Comparison of ENCODE assay signal across 17 mouse cellular contexts in genomic region chr5:57474978-57475377, GRCm38 (mm10).
DNase-seq lines count a peak whose midpoint lies in the region; ATAC-seq lines count a peak whose summit lies in the region.
"Had no signal": no experiment of that assay in that cellular context is flagged by ENCODE, and none has a peak within 500 bp of the region (broad histone marks: within the 10 kb centered on the region; RNA-seq: fewer than 3 reads in every experiment).

No protein-coding gene starts in this region.

- intact Hi-C loops in left cerebral cortex, postnatal 4 days (cut with DNase I), result no loop called here

- H3K9ac ChIP-seq in midbrain, embryonic 11.5 days (ENCODE audit: low read length), result no peak overlapping the region
- no peak overlapping the region for H3K9ac ChIP-seq in forebrain, embryonic 13.5 days
- H3K9ac ChIP-seq in midbrain, embryonic 12.5 days (replicated peaks), result no peak overlapping the region
- H3K9ac ChIP-seq: kidney, embryonic 15.5 days; liver, embryonic 14.5 days had no signal

- peak; percentile 86 for ATAC-seq in midbrain, embryonic 11.5 days (ENCODE audit: low FRiP score)
- peak; percentile 93 for ATAC-seq in forebrain, embryonic 13.5 days
- peak; percentile 91 for ATAC-seq in midbrain, embryonic 12.5 days (ENCODE audit: low FRiP score, low read depth)

- no peak overlapping the region for H3K4me2 ChIP-seq in midbrain, embryonic 11.5 days
- no peak overlapping the region for H3K4me2 ChIP-seq in forebrain, embryonic 13.5 days
- no peak overlapping the region for H3K4me2 ChIP-seq in midbrain, embryonic 12.5 days (replicated peaks)
- H3K4me2 ChIP-seq: kidney, embryonic 15.5 days had no signal

- H3K27ac ChIP-seq in midbrain, embryonic 11.5 days (ENCODE audit: low read depth, low read length), result no peak overlapping the region
- no peak overlapping the region for H3K27ac ChIP-seq in midbrain, embryonic 10.5 days (replicated peaks)
- H3K27ac ChIP-seq in forebrain, embryonic 13.5 days, result no peak overlapping the region
- H3K27ac ChIP-seq in midbrain, embryonic 12.5 days (replicated peaks), result no peak overlapping the region
- H3K27ac ChIP-seq: gastrocnemius, adult 2 months; heart, adult 2 months; kidney, embryonic 15.5 days; liver, embryonic 14.5 days had no signal

- H3K27me3 ChIP-seq in midbrain, embryonic 11.5 days (ENCODE audit: control insufficient read depth, insufficient read depth, low read length), result no peaks in the 10 kb centered on the region
- no peaks in the 10 kb centered on the region for H3K27me3 ChIP-seq in midbrain, embryonic 10.5 days (ENCODE audit: low read depth, poor library complexity, severe bottlenecking)
- no peaks in the 10 kb centered on the region for H3K27me3 ChIP-seq in forebrain, embryonic 13.5 days
- no peaks in the 10 kb centered on the region for H3K27me3 ChIP-seq in midbrain, embryonic 12.5 days
- H3K27me3 ChIP-seq: kidney, embryonic 15.5 days had no signal

- no peak overlapping the region for H3K4me3 ChIP-seq in midbrain, embryonic 11.5 days (ENCODE audit: low read depth, low read length)
- no peak overlapping the region for H3K4me3 ChIP-seq in midbrain, embryonic 10.5 days
- no peak overlapping the region for H3K4me3 ChIP-seq in forebrain, embryonic 13.5 days
- H3K4me3 ChIP-seq in midbrain, embryonic 12.5 days, result no peak overlapping the region
- H3K4me3 ChIP-seq: gastrocnemius, adult 2 months; heart, adult 2 months; kidney, embryonic 15.5 days had no signal

- 13% methylated on average over 3 of the region's 3 CpGs for WGBS in midbrain, embryonic 11.5 days
- 52% methylated on average over 3 of the region's 3 CpGs for WGBS in midbrain, embryonic 10.5 days
- WGBS in forebrain, embryonic 13.5 days, result 4% methylated on average over 3 of the region's 3 CpGs
- WGBS in midbrain, embryonic 12.5 days, result 19% methylated on average over 3 of the region's 3 CpGs

- peak; percentile 84 for DNase-seq in midbrain, embryonic 11.5 days (ENCODE audit: low spot score, missing footprints)
- DNase-seq in midbrain, embryonic 10.5 days (ENCODE audit: low spot score), result no peak
- no peak for DNase-seq in left cerebral cortex, postnatal 4 days
- DNase-seq in kidney, adult 9 months, result no peak
- no peak for DNase-seq in cerebellum, adult 18-20 months
- DNase-seq: adrenal gland, adult 2 months; cerebellum, adult 8-10 months; gastrocnemius, adult 2 months; heart, adult 2 months; layer of hippocampus, postnatal 36 days; right cerebral cortex, postnatal 4 days; thymus, adult 18-20 months had no signal

- H3K4me1 ChIP-seq in midbrain, embryonic 11.5 days (ENCODE audit: control insufficient read depth, insufficient read depth, low read length), result peaks cover 3% of the 10 kb centered on the region; the same call in 1 of the 2 replicates
- peaks cover 7% of the 10 kb centered on the region for H3K4me1 ChIP-seq in midbrain, embryonic 10.5 days
- H3K4me1 ChIP-seq in forebrain, embryonic 13.5 days, result no peaks in the 10 kb centered on the region
- H3K4me1 ChIP-seq in midbrain, embryonic 12.5 days, result no peaks in the 10 kb centered on the region
- H3K4me1 ChIP-seq: kidney, embryonic 15.5 days had no signal

- H3K36me3 ChIP-seq in midbrain, embryonic 11.5 days (ENCODE audit: control insufficient read depth, insufficient read depth, low read length), result no peaks in the 10 kb centered on the region
- H3K36me3 ChIP-seq in midbrain, embryonic 10.5 days, result no peaks in the 10 kb centered on the region
- no peaks in the 10 kb centered on the region for H3K36me3 ChIP-seq in forebrain, embryonic 13.5 days (ENCODE audit: poor library complexity, severe bottlenecking)
- H3K36me3 ChIP-seq in midbrain, embryonic 12.5 days, result no peaks in the 10 kb centered on the region
- H3K36me3 ChIP-seq: G1E; kidney, embryonic 15.5 days had no signal

- H3K9me3 ChIP-seq in midbrain, embryonic 11.5 days (ENCODE audit: control insufficient read depth, low read length), result no peaks in the 10 kb centered on the region
- H3K9me3 ChIP-seq in midbrain, embryonic 10.5 days (replicated peaks), result no peaks in the 10 kb centered on the region
- no peaks in the 10 kb centered on the region for H3K9me3 ChIP-seq in forebrain, embryonic 13.5 days (replicated peaks)
- H3K9me3 ChIP-seq in midbrain, embryonic 12.5 days, result no peaks in the 10 kb centered on the region
- H3K9me3 ChIP-seq: G1E; kidney, embryonic 15.5 days had no signal
